Mouse (Mus musculus): ENCODE results near the gene Rab14. TPM values are rescaled to one million over a fixed set of nuclear protein-coding genes. Genes with fewer than 3 reads are reported as not detected.

The Rab14 gene
- 445 and 460 TPM in 2 replicates for polyA plus RNA-seq (2015; fragmentation: Nextera tagmentation; extraction: Ambion mirVana)

- WGBS: under 1% methylated on average over 41 of the region's 47 CpGs
- peak within 1 kb of the TSS; percentile 97 for H3K27ac ChIP-seq (replicated peaks)
- H3K4me3 ChIP-seq: peak within 1 kb of the TSS; percentile 94
- no peaks in the 10 kb centered on the region for H3K9me3 ChIP-seq
- H3K36me3 ChIP-seq: no peaks in the 10 kb centered on the region
- peak within 1 kb of the TSS; percentile 69 for H3K4me2 ChIP-seq (replicated peaks)
- ATAC-seq (replicated peaks): peak; percentile 97
- 0 out of 2 replicates have a peak, but pooled peaks cover 4% of the 10 kb centered on the region for H3K27me3 ChIP-seq
- peaks cover 33% of the 10 kb centered on the region for H3K4me1 ChIP-seq
- H3K9ac ChIP-seq (replicated peaks): peak within 1 kb of the TSS; percentile 98
These were observed at the start of gene Rab14 for GRCm38 (mm10) chr2:35200898-35201668. Gene Rab14 (minus strand): TSS chr2:35201120.

GRCm38 (mm10) chr2:35247763-35248162 lies 46.8 kb upstream of the Rab14 start:
- ATAC-seq (replicated peaks): no peak
- WGBS: 78% methylated on average over 5 of the region's 5 CpGs

GRCm38 (mm10) chr2:35244241-35244640 lies 43.3 kb upstream of the Rab14 start:
- H3K36me3 ChIP-seq: no peaks in the 10 kb centered on the region
- no peak overlapping the region for H3K27ac ChIP-seq (replicated peaks)
- H3K27me3 ChIP-seq: no peaks in the 10 kb centered on the region
- 46% methylated on average over 3 of the region's 3 CpGs for WGBS
- no peak for ATAC-seq (replicated peaks)
- H3K9me3 ChIP-seq: no peaks in the 10 kb centered on the region
- no peak overlapping the region for H3K4me2 ChIP-seq (replicated peaks)
- H3K4me3 ChIP-seq: no peak overlapping the region
- no peaks in the 10 kb centered on the region for H3K4me1 ChIP-seq
- H3K9ac ChIP-seq (replicated peaks): no peak overlapping the region

More at GRCm38 (mm10) chr2:35247763-35248162, 46.8 kb upstream of the Rab14 start:
- no peak overlapping the region for H3K4me2 ChIP-seq (replicated peaks)
- no peak overlapping the region for H3K4me3 ChIP-seq
- H3K9me3 ChIP-seq: no peaks in the 10 kb centered on the region
- no peaks in the 10 kb centered on the region for H3K27me3 ChIP-seq
- no peak overlapping the region for H3K27ac ChIP-seq (replicated peaks)
- no peaks in the 10 kb centered on the region for H3K4me1 ChIP-seq
- H3K36me3 ChIP-seq: no peaks in the 10 kb centered on the region
- H3K9ac ChIP-seq (replicated peaks): no peak overlapping the region

- WGBS: 77% methylated on average over 6 of the region's 6 CpGs
- H3K4me1 ChIP-seq: 0 out of 2 replicates have a peak, but pooled peaks cover 3% of the 10 kb centered on the region
- ATAC-seq (replicated peaks): no peak
- H3K9ac ChIP-seq (replicated peaks): no peak overlapping the region
- no peak overlapping the region for H3K4me2 ChIP-seq (replicated peaks)
- H3K4me3 ChIP-seq: no peak overlapping the region
- no peak overlapping the region for H3K27ac ChIP-seq (replicated peaks)
- H3K9me3 ChIP-seq: no peaks in the 10 kb centered on the region
- H3K27me3 ChIP-seq: no peaks in the 10 kb centered on the region
- no peaks in the 10 kb centered on the region for H3K36me3 ChIP-seq
These were observed 34.1 kb upstream of the Rab14 start for GRCm38 (mm10) chr2:35235021-35235420.

GRCm38 (mm10) chr2:35233898-35234297 lies 33.0 kb upstream of the Rab14 start:
- 33% methylated on average over 3 of the region's 3 CpGs for WGBS

GRCm38 (mm10) chr2:35232595-35233445 lies 31.9 kb upstream of the Rab14 start:
- Histone ChIP-seq H3K4me1 (0 out of 2 replicates have a peak, but pooled peaks cover 3% of the 10 kb centered on the region), H3K27me3 (no peaks in the 10 kb centered on the region), H3K4me3 (no peak overlapping the region), H3K27ac (replicated peaks) (no peak overlapping the region), H3K4me2 (replicated peaks) (no peak overlapping the region), H3K9me3 (no peaks in the 10 kb centered on the region), H3K9ac (replicated peaks) (no peak overlapping the region), H3K36me3 (no peaks in the 10 kb centered on the region)
- ATAC-seq (replicated peaks): no peak
- 63% methylated on average over 17 of the region's 17 CpGs for WGBS

More at GRCm38 (mm10) chr2:35233898-35234297, 33.0 kb upstream of the Rab14 start:
- Histone ChIP-seq H3K4me2 (replicated peaks) (no peak overlapping the region), H3K36me3 (no peaks in the 10 kb centered on the region), H3K9me3 (no peaks in the 10 kb centered on the region), H3K9ac (replicated peaks) (no peak overlapping the region), H3K4me1 (0 out of 2 replicates have a peak, but pooled peaks cover 3% of the 10 kb centered on the region), H3K4me3 (no peak overlapping the region), H3K27ac (replicated peaks) (no peak overlapping the region), H3K27me3 (no peaks in the 10 kb centered on the region)
- ATAC-seq (replicated peaks): no peak

- no peak for ATAC-seq (replicated peaks)
- Histone ChIP-seq H3K4me3 (no peak overlapping the region), H3K27ac (replicated peaks) (no peak overlapping the region), H3K36me3 (no peaks in the 10 kb centered on the region), H3K27me3 (no peaks in the 10 kb centered on the region), H3K9me3 (no peaks in the 10 kb centered on the region), H3K4me1 (0 out of 2 replicates have a peak, but pooled peaks cover 3% of the 10 kb centered on the region), H3K9ac (replicated peaks) (no peak overlapping the region), H3K4me2 (replicated peaks) (no peak overlapping the region)
- WGBS: 61% methylated on average over 2 of the region's 2 CpGs
These were observed 31.0 kb upstream of the Rab14 start for GRCm38 (mm10) chr2:35231871-35232270.

- H3K36me3 ChIP-seq: no peaks in the 10 kb centered on the region
- no peak overlapping the region for H3K4me3 ChIP-seq
- H3K27me3 ChIP-seq: no peaks in the 10 kb centered on the region
- ATAC-seq (replicated peaks): no peak
- no peak overlapping the region for H3K4me2 ChIP-seq (replicated peaks)
- no peak overlapping the region for H3K9ac ChIP-seq (replicated peaks)
- H3K9me3 ChIP-seq: no peaks in the 10 kb centered on the region
- H3K27ac ChIP-seq (replicated peaks): no peak overlapping the region
- WGBS: 14% methylated on average over 8 of the region's 8 CpGs
- 0 out of 2 replicates have a peak, but pooled peaks cover 3% of the 10 kb centered on the region for H3K4me1 ChIP-seq
These were observed 29.3 kb upstream of the Rab14 start for GRCm38 (mm10) chr2:35230215-35230614.

- H3K27ac ChIP-seq (replicated peaks): no peak overlapping the region
- H3K36me3 ChIP-seq: no peaks in the 10 kb centered on the region
- no peaks in the 10 kb centered on the region for H3K9me3 ChIP-seq
- no peak for ATAC-seq (replicated peaks)
- no peak overlapping the region for H3K4me2 ChIP-seq (replicated peaks)
- no peak overlapping the region for H3K9ac ChIP-seq (replicated peaks)
- H3K4me3 ChIP-seq: no peak overlapping the region
- WGBS: 26% methylated on average over 4 of the region's 4 CpGs
- no peaks in the 10 kb centered on the region for H3K27me3 ChIP-seq
- no peaks in the 10 kb centered on the region for H3K4me1 ChIP-seq
These were observed 27.2 kb upstream of the Rab14 start for GRCm38 (mm10) chr2:35228145-35228544.

- Histone ChIP-seq H3K27ac (replicated peaks) (no peak overlapping the region), H3K9me3 (no peaks in the 10 kb centered on the region), H3K36me3 (no peaks in the 10 kb centered on the region), H3K27me3 (no peaks in the 10 kb centered on the region), H3K4me3 (no peak overlapping the region), H3K4me2 (replicated peaks) (no peak overlapping the region), H3K9ac (replicated peaks) (no peak overlapping the region), H3K4me1 (no peaks in the 10 kb centered on the region)
- 92% methylated on average over 15 of the region's 15 CpGs for WGBS
- ATAC-seq (replicated peaks): no peak
These were observed 23.4 kb upstream of the Rab14 start for GRCm38 (mm10) chr2:35224285-35224684.

GRCm38 (mm10) chr2:35222822-35223391 lies 22.0 kb upstream of the Rab14 start:
- H3K27ac ChIP-seq (replicated peaks): no peak overlapping the region
- H3K27me3 ChIP-seq: no peaks in the 10 kb centered on the region
- H3K9ac ChIP-seq (replicated peaks): no peak overlapping the region
- ATAC-seq (replicated peaks): no peak
- 66% methylated on average over 6 of the region's 6 CpGs for WGBS
- no peak overlapping the region for H3K4me2 ChIP-seq (replicated peaks)
- H3K4me3 ChIP-seq: no peak overlapping the region
- H3K4me1 ChIP-seq: no peaks in the 10 kb centered on the region
- no peaks in the 10 kb centered on the region for H3K36me3 ChIP-seq
- no peaks in the 10 kb centered on the region for H3K9me3 ChIP-seq

- 94% methylated on average over 3 of the region's 3 CpGs for WGBS
- no peaks in the 10 kb centered on the region for H3K27me3 ChIP-seq
- no peaks in the 10 kb centered on the region for H3K36me3 ChIP-seq
- H3K9ac ChIP-seq (replicated peaks): no peak overlapping the region
- no peak overlapping the region for H3K4me2 ChIP-seq (replicated peaks)
- no peak overlapping the region for H3K27ac ChIP-seq (replicated peaks)
- peaks cover 8% of the 10 kb centered on the region for H3K4me1 ChIP-seq
- no peaks in the 10 kb centered on the region for H3K9me3 ChIP-seq
- ATAC-seq (replicated peaks): no peak
- no peak overlapping the region for H3K4me3 ChIP-seq
These were observed 17.8 kb upstream of the Rab14 start for GRCm38 (mm10) chr2:35218736-35219135.
